Mouse (Mus musculus) layer of hippocampus, postnatal 10 days (tissue): ENCODE measurements at regions not wholly inside any gene's neighbourhood (a gene's known extent, or its start where the extent isn't known, plus 50 kb on each side); places are given as distances from the start of the nearest gene placed in this dataset.
"Not testable (repeated sequence)": the region's sequence is repeated elsewhere in the genome, so short reads cannot be mapped to it uniquely, and the experiment has no call there.

Experiments used
- DNase-seq, 2 experiments: peaks; one replicate each; pipeline ENCODE4 v3.0.0; 2021; ENCODE audit warnings: low spot score in 2 of 2

DNA sequence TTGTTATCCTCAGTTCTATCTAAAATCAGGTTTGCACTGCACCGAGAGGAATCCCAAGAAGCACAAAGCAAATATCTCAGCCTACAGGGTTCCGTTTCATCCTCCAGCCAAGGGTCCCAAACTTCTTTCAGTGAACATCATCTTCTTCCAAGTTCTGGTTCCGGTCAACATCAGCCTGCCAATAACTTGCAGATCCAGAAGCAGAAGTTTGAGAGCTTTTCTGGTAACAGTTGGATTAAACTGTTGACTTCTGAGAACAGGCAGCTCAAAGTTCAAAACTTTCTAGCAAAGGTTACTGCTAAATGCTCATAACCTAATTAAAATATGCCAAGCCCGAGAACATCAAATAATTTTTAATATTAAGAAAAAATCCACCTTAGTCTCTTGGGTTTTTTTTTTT, 237.0 kb upstream of the Gm37988 start:
- no peak for DNase-seq

DNA sequence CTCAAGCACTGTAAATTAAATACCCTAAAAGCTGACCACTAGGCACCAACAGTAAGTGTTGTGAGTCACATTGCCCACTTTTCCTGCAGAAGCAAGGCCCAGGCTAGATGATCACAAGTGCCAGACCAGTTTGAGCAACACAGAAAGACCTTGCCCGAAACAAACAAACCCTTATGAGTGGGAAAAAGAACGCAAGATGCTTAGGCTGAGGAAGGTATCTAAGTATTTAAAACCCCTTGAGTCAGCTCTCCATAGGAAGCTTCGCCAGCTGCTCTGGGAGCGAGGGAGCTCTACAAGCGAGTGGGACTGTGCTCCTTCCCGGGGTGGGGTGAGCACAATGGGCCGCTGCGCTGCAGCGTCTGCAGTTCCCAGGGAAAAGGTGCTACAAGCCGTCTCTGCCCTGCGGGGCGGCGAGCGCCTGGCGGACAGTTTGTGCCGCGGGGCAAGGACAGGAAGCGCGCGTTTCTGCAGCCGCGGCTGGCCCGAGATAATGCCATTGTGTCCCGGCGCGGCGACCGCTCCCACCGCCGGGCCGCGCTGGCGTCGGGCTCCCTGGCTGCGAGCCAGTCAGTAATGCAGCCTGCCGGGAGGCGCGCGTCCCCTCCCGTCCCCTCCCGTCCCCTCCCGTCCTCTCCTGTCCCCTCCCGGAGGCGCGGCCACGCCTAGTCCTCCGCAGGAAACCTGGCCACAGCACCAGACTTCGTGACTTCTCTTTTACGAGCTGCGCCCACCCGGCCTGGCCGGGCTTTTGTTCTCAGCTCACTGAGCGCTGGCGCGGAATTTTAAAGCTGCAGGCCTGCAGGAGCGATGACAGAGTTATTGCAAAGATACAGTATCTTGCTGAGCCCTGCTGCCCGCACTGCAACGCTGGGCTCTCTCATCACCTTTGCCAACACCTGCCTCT, 236.1 kb upstream of the Gm37988 start:
- peak; percentile 54 to 67 for DNase-seq

DNA sequence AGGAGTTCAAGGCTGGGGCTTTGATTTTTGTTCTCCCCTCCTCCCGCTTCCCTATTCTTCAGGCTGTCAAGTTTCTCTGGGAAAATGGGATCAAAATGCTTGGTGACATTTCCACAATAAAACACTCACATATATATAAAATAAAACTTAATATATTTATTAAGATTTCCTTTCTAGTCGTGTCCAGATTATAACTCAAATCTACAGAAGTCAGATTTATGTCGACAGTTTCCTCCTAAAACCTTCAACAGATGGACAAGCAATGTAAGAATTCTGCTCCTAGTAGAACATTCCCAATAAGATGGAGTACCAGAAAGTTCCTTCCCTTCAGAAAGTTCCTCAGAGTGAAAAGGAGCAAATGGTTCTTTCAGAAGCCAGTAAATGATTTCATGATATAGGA, 235.4 kb upstream of the Gm37988 start:
- no peak for DNase-seq

DNA sequence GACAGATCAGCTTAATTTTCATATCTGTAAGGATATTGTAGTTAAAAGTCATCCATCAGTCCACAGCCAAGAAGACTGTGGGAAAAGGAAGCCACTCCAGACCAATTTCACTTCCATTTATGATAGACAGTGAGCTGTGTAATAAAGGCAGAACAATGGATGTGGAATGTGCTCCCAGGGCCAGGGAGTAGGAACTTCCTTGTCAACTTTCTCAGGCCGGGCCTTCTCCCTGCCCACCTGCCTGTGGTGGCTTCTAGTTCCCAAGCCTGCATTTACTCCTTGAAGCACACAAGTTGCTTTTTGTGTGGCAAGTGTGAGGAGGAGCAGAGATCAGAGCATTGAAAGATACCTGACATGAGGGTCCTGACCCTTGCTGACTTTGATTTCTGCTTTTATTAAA, 233.6 kb upstream of the Gm37988 start:
- DNase-seq, result no peak

DNA sequence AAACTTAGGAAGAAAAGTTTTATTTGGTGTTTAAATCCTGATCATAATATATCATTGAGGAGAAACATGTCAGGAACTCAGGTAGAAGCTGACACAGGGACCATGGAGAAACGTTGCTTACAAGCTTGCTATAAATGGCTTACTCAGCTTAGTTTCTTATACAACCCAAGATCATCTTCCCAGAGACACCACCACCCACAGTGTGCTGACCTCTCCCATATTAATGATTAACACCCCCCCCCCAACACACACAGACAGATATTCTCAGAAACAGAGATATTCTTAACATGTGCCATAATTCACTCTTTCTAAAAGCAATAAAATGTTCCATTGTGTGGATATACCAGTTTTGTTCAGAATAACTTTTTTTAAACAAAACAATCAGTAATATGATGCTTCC, 230.7 kb upstream of the Gm37988 start:
- no peak for DNase-seq

DNA sequence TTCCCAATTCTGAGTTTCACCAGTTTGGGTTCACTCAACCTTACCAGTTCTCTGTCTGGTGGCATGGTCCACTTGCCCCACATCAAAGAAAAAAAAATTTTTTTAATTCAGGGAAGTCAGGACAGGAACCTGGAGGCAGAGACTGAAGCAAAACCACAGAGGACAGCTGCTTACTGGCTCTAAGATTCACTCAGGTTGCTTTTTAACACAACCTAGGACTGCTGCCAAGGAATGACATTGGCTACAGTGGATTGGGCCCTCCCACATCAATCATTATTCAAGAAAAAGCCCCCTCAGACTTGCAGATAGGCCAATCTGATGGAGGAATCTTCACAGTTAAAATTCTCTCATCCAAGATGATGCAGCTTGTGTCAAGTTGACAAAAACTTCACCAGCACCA, 225.2 kb upstream of the Gm37988 start:
- no peak for DNase-seq

DNA sequence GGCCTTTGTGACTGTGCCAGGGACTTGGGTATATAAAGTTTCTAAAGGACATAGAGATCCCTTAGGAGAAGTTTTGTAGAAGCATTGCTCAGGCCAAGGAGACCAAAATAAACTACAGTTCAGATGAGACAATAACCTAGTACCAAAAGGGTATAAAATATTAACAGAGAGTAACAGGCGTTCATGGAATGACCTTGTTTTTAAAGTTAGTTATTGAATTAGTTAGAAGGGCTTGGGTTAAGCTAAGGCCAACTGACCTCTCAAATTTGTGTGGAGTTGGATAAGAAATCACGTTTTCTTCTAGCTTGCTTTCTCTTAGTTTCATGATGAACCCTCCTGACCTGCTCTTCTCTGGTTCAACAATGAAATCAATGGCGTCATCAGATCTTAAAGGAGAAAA, 209.8 kb upstream of the Gm37988 start:
- DNase-seq, result no peak

DNA sequence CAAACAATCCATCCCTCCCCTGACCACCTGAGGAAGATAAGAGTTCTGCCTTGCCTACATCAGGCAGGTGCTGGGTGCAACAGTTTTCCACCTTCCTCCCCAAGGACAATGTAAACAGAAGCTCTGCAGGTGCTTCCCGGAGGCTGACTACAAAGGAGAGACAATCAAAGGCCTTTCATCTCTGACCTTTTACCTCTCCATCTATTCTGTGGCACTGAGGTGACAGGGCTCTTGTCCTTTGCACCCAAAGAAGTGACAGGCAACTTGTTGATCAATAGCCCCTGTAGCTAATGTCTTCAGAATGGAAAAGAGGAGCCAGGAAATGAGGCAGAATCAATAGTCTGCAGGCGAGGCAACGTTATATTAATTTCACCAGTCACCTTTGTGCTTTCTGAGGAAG, 209.3 kb upstream of the Gm37988 start:
- DNase-seq, result no peak

DNA sequence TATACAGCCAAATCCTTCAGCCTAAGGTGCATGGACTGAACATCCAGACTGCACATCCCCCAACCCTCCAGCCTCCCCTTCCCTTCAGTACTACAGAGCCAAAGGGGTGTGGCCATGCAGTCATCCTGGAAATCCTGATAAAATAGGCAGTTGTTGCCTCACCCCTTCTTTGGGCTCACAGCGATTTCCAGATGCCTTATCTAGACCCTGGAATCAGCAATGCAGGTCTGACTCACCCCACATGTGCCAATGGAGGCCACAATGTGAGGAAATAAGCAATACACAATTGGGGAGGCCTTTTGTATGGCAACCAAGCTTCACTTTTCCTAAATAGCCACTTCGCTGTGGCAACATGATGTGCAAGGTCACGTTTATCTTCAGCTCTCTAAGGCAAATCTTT, 205.3 kb upstream of the Gm37988 start:
- no peak for DNase-seq

DNA sequence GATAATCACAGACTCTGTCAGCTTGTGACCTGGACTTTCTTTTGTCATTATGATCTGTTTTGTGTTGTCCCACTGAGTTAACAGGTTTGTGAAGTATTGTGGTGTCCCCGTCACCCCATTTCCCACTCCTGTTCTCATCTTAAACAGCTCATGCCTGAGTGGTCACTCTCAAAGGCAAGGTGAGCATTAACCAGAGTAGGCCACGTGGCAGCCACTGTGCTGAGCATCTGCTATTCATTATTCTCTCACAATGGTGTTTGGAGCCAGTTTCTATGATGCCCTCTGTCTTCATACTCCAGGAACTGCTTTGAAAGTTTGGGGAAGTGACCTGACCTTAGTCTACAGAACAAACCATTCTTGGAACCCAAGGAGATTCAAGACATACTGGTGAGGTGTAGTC, 198.9 kb upstream of the Gm37988 start:
- DNase-seq, result no peak

DNA sequence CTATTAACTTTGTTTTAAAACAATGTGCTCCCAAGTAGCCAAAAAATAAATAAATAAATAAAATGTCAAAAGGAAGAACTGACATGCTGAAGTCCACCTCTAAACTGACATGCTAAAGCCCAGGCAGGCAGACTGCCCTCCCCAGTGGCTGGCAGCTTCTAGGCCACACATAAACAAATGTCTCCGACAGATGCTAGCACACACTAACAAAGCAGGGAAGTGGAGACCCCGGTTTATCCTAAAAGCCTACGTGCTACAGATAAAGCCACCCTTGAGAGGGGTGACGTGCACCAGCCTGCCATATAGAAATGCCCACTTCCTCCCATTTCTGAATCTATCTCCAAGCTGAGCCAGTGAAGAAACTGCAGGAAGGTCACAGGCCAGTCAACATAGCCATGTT, 194.4 kb upstream of the Gm37988 start:
- no peak for DNase-seq

DNA sequence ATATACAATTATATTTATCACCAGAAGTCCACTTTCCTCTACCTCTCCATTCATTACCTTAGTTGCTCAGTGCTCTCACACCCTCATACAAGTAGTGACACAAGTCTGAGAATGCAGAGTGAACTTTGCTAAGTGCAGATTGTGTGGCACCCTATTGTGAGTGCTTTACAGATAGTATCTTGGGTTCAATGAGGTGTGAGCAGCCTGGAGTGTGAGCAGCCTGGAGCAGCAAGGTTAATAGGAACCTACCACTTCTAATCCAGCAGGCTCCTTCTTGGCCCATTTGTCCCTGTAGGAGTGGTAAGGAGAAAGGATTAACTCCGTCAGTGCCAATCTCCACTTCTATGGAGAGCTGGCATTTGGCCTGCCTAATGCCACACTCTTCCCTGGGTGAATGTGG, 192.4 kb upstream of the Gm37988 start:
- no peak for DNase-seq

DNA sequence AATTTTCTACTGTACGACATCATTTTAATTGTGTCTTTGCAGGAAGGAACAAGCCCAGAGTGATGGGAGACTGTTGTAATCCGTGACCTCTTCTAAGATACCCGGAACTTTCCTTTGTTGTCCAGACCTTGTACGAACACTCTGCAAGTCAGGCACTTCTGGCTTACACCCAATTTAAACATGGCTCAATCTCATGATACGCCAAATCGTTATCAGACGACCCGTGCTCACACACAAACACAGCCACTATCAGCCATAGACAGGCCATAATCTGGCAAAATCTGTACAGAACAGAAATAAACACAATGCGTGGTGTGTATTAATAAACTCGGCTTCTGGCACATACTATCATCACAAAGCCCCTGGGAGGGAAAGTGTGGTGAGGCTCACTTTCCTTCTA, 190.2 kb upstream of the Gm37988 start:
- no peak for DNase-seq

DNA sequence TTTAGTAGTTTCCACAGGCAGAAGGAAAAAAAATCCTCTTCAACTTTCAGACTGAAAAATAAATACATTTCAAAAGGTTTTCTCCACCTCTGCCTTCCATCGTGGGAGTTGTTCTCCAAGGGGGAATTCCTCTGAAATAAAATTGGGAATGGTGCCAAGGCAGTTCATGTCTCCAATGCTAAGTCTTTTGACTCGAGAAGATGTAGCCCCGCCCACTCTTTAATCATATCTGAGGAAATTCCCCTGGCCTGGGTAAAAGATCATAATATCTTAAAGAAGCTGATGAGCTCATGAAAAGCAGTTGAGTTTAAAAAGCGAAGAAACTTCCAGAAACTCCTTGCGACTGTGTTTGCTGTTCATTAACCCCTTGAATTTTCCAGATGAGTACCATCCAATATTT, 185.3 kb upstream of the Gm37988 start:
- no peak for DNase-seq

DNA sequence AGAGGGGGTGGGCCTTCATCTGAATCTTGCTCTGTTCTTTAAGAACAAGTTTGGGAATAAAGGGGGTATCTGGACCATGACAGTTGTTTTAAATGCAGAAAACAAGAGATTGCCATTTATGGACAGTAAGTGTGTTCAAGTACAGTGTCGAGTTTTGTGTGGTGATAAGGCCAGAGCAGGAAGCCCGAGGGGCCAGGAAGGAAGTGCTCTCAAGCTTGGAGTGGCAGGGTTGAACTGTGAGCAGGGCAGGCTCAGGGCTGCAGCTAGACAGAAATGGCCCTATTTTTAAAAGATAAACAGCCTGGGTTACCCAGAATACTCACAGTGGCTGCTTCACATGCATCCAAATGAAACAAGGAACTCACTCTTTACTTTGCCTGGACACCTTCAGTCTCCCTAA, 184.4 kb upstream of the Gm37988 start:
- DNase-seq, result no peak

DNA sequence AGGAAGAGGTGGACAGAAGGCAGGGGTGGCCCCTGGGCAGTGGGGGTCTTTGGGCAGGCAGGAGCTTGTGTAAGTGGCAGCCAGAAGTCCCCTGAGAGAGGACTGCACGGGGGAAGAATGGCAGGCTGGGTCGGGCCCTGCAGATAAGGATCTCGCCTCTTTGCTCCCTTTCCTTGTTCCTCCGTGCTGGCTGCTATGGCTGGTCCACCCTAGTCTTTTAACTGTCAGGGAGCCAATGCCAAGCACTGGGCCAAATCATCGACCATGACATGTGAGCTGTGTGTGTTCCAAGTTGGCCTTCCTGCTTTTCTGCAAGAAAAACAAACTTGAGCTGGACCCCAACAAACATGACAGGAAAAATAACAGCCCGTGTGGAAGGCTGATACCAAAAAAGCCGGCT, 153.8 kb upstream of the Gm37988 start:
- DNase-seq, result no peak

DNA sequence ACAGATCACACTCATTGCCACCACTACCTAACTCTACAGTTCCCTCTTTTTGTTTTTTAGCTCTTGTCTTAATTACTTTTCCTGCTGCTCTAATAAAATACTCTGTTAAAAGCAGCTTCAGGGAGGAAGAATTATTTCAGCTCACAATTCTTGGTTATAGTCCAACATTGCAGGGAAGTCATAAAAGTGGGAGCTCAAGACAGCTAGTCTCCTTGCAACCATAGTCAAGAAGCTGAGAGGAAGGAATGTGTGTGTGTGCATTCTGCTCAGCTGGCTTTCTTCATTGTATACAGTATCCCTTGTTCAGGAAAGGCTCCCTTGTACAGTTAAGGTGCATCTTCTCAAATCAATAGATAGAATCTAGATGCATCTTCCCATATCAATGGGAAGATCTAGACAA, 152.4 kb upstream of the Gm37988 start:
- no peak for DNase-seq

DNA sequence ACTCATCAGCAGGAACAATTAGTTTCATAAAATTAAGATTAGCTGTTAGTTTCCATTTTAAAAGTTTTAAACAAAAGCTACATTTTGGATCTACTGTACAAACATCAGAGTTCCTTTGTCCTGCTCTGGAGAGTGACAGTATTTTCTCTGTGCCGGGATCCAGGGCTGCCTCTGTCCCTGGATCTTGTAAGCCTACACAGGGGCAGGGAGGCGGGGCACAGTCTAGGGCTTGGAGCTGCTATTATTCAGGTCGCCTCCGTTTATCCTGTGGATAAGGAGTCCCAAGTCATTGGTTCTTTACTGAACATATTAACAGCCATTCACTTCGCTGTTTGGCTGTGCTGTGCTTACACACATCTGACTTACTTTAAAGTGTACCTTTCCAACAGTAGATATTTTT, 150.8 kb upstream of the Gm37988 start:
- DNase-seq, result no peak

DNA sequence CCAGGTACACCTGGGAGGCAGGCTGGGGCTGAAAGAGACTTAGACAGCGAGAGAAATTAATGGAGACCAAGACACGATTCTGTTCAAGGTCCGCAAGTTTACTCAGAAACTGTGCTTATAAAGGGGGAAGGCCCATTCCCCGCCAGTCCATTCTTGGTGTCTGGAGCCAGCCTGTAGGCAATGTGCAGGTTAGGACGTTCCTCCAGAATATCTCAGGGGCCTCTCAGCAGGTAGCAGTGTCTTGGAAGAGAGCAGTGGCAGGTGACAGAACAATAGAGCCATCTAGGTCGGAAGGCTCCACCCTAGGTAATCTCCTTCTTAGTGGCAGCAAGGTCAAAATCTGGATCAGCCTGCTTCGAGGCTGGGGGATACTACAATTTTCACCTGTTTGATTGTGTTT, 147.6 kb upstream of the Gm37988 start:
- DNase-seq, result not testable (repeated sequence)

DNA sequence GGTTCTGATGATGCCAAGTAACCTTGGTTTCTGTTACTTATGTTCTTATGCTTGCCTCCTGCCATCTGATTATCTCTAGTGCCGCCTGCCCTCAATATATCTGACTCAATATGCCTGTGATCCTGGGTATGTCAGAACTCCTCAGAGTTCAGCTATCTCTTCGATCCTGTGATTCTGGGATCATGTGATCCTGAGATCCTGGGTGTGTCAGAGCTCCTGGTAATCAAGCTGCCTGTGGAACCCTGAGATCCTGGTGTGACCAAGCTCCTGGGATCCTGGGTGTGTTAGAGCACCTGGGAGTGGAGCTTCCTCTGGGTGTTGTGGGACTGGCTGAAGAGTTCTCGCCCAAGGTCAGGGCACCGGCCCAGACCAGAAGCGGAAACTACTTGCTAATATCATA, 147.1 kb upstream of the Gm37988 start:
- DNase-seq, result not testable (repeated sequence)

DNA sequence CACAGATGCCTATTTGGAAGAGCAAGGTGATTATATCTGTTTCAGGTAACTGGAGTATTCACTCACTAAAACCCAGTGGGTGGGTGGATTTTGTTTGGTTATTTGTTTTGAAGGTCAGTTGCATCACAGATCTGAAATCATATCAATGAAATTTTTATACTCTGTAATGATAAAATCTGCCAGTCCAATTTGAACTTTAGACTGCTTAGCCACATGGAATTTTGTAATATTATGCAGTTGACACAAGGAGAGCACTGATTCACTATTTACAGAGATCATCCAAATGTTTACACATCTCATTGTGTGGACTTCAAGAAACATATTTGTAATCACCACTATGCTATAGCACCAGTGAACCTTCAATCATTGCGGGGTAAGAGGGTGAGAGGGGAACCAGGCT, 145.9 kb upstream of the Gm37988 start:
- no peak for DNase-seq

DNA sequence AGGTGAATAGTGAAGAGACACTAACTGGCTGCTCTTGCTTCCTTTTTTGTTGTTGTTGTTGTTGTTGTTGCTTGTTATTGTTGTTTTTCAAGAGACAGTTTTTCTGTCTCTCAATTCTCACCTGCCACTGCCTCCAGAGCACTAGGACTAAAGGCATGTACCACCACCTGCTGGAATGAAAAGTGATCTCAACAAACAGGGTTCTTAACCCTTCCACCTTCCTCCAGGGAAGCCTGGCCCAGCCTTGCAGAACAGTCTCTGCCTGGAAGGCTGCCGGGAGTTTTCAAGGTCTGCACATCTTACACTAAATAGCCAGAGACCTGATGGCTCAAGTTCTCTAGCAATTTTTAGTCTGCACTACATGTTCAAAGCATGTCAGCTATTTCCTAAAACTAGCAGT, 138.0 kb upstream of the Gm37988 start:
- DNase-seq, result no peak

DNA sequence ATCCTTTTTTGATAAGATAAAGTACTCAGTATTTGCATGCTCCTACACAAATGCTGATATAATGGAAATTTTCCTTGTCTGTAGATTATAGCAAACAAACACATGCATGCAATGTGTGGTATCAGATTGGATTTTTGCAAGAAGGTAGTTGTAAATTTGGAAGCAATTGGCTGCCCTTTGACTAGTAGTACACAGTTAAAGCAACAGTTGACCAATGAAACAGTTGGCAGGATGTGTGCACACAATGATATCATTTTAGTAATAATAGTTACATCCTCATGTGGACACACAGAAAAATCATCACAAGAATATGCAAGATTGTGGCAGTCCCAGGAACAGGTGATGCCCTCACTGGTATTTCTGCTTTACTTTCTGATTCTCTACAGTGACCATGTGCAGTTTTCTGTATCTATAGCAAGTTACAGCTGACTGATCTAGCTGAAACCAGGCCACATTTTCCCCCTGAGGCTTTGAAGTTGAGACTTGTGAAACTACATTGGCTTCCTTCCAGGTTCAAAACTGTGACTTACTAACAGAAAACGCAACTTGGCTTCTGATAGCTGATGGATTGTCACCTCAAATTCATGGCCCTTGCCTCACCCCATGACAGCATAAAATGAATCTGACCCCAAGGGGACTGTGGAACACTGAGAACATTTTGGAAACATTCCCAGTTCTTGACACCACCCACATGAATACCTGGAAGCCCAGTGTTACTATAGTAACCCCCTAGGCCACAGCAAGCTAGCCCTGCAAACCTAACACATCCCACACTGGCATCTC, 136.3 kb upstream of the Gm37988 start:
- DNase-seq, result no peak
